Mouse (Mus musculus): ENCODE data around the gene Ptgfrn. TPM values are rescaled to one million over a fixed set of nuclear protein-coding genes. Genes with fewer than 3 reads are reported as not detected.

Gene Ptgfrn
- polyA plus RNA-seq, 1 experiment from 2014 or later = 0.17 TPM

- Histone ChIP-seq H3K4me2 (ENCODE audit: low read depth, low read length) (no peak overlapping the region), H3K4me3 (ENCODE audit: low read depth, low read length) (no peak overlapping the region), H3K36me3 (ENCODE audit: control insufficient read depth, insufficient read depth) (no peaks in the 10 kb centered on the region), H3K9ac (ENCODE audit: low read depth, low read length) (no peak overlapping the region), H3K9me3 (replicated peaks; ENCODE audit: control insufficient read depth, low read length) (no peaks in the 10 kb centered on the region), H3K27me3 (ENCODE audit: control insufficient read depth, insufficient read depth, low read depth, low read length) (no peaks in the 10 kb centered on the region), H3K4me1 (ENCODE audit: control insufficient read depth, low read depth, low read length) (no peaks in the 10 kb centered on the region), H3K27ac (ENCODE audit: low read length) (no peak overlapping the region)
- no peak for ATAC-seq (ENCODE audit: low read depth)
- 21% methylated on average over 2 of the region's 2 CpGs for WGBS (ENCODE audit: insufficient replicate concordance)
Observed at GRCm38 (mm10) chr3:100999732-101000131, 110.3 kb downstream of the Ptgfrn start.

- Histone ChIP-seq H3K27me3 (ENCODE audit: control insufficient read depth, insufficient read depth, low read depth, low read length) (no peaks in the 10 kb centered on the region), H3K9me3 (replicated peaks; ENCODE audit: control insufficient read depth, low read length) (no peaks in the 10 kb centered on the region), H3K4me2 (ENCODE audit: low read depth, low read length) (peak overlapping the region; percentile 18; the same call in 1 of the 2 replicates)
Observed at GRCm38 (mm10) chr3:100998904-100999340, 111.2 kb downstream of the Ptgfrn start.

GRCm38 (mm10) chr3:100997785-100998570 lies 112.1 kb downstream of the Ptgfrn start:
- Histone ChIP-seq H3K9ac (ENCODE audit: low read depth, low read length) (no peak overlapping the region), H3K4me2 (ENCODE audit: low read depth, low read length) (no peak overlapping the region), H3K4me3 (ENCODE audit: low read depth, low read length) (no peak overlapping the region), H3K9me3 (replicated peaks; ENCODE audit: control insufficient read depth, low read length) (no peaks in the 10 kb centered on the region), H3K36me3 (ENCODE audit: control insufficient read depth, insufficient read depth) (no peaks in the 10 kb centered on the region), H3K27me3 (ENCODE audit: control insufficient read depth, insufficient read depth, low read depth, low read length) (no peaks in the 10 kb centered on the region), H3K4me1 (ENCODE audit: control insufficient read depth, low read depth, low read length) (no peaks in the 10 kb centered on the region), H3K27ac (ENCODE audit: low read length) (no peak overlapping the region)
- 57% methylated on average over 10 of the region's 10 CpGs for WGBS (ENCODE audit: insufficient replicate concordance)
- no peak for ATAC-seq (ENCODE audit: low read depth)

More at GRCm38 (mm10) chr3:100998904-100999340, 111.2 kb downstream of the Ptgfrn start:
- Histone ChIP-seq H3K36me3 (ENCODE audit: control insufficient read depth, insufficient read depth) (no peaks in the 10 kb centered on the region), H3K9ac (ENCODE audit: low read depth, low read length) (no peak overlapping the region), H3K4me1 (ENCODE audit: control insufficient read depth, low read depth, low read length) (no peaks in the 10 kb centered on the region), H3K27ac (ENCODE audit: low read length) (no peak overlapping the region), H3K4me3 (ENCODE audit: low read depth, low read length) (no peak overlapping the region)
- WGBS (ENCODE audit: insufficient replicate concordance) = 9% methylated on average over 6 of the region's 6 CpGs
- ATAC-seq (ENCODE audit: low read depth) = peak; percentile 37; the same call in 1 of the 2 replicates

GRCm38 (mm10) chr3:100994252-100994651 lies 115.8 kb downstream of the Ptgfrn start:
- H3K4me3 ChIP-seq (ENCODE audit: low read depth, low read length) = no peak overlapping the region
- H3K9me3 ChIP-seq (replicated peaks; ENCODE audit: control insufficient read depth, low read length) = no peaks in the 10 kb centered on the region
- H3K36me3 ChIP-seq (ENCODE audit: control insufficient read depth, insufficient read depth) = no peaks in the 10 kb centered on the region
- ATAC-seq (ENCODE audit: low read depth) = no peak
- WGBS (ENCODE audit: insufficient replicate concordance) = 51% methylated on average over 4 of the region's 4 CpGs
- H3K27ac ChIP-seq (ENCODE audit: low read length) = no peak overlapping the region
- no peaks in the 10 kb centered on the region for H3K4me1 ChIP-seq (ENCODE audit: control insufficient read depth, low read depth, low read length)
- H3K4me2 ChIP-seq (ENCODE audit: low read depth, low read length) = no peak overlapping the region
- H3K27me3 ChIP-seq (ENCODE audit: control insufficient read depth, insufficient read depth, low read depth, low read length) = no peaks in the 10 kb centered on the region
- no peak overlapping the region for H3K9ac ChIP-seq (ENCODE audit: low read depth, low read length)

- H3K4me3 ChIP-seq (ENCODE audit: low read depth, low read length) = no peak overlapping the region
- H3K27ac ChIP-seq (ENCODE audit: low read length) = no peak overlapping the region
Observed at GRCm38 (mm10) chr3:100993718-100994117, 116.4 kb downstream of the Ptgfrn start.

GRCm38 (mm10) chr3:100993158-100993557 lies 116.9 kb downstream of the Ptgfrn start:
- H3K27me3 ChIP-seq (ENCODE audit: control insufficient read depth, insufficient read depth, low read depth, low read length) = no peaks in the 10 kb centered on the region
- H3K27ac ChIP-seq (ENCODE audit: low read length) = no peak overlapping the region
- H3K4me3 ChIP-seq (ENCODE audit: low read depth, low read length) = no peak overlapping the region
- no peaks in the 10 kb centered on the region for H3K4me1 ChIP-seq (ENCODE audit: control insufficient read depth, low read depth, low read length)
- no peak overlapping the region for H3K9ac ChIP-seq (ENCODE audit: low read depth, low read length)
- no peaks in the 10 kb centered on the region for H3K36me3 ChIP-seq (ENCODE audit: control insufficient read depth, insufficient read depth)
- H3K4me2 ChIP-seq (ENCODE audit: low read depth, low read length) = no peak overlapping the region
- 64% methylated on average over 7 of the region's 7 CpGs for WGBS (ENCODE audit: insufficient replicate concordance)
- no peaks in the 10 kb centered on the region for H3K9me3 ChIP-seq (replicated peaks; ENCODE audit: control insufficient read depth, low read length)
- no peak for ATAC-seq (ENCODE audit: low read depth)

More at GRCm38 (mm10) chr3:100993718-100994117, 116.4 kb downstream of the Ptgfrn start:
- ATAC-seq (ENCODE audit: low read depth) = no peak
- no peaks in the 10 kb centered on the region for H3K36me3 ChIP-seq (ENCODE audit: control insufficient read depth, insufficient read depth)
- no peaks in the 10 kb centered on the region for H3K4me1 ChIP-seq (ENCODE audit: control insufficient read depth, low read depth, low read length)
- no peaks in the 10 kb centered on the region for H3K9me3 ChIP-seq (replicated peaks; ENCODE audit: control insufficient read depth, low read length)
- no peaks in the 10 kb centered on the region for H3K27me3 ChIP-seq (ENCODE audit: control insufficient read depth, insufficient read depth, low read depth, low read length)
- WGBS (ENCODE audit: insufficient replicate concordance) = 24% methylated on average over 15 of the region's 15 CpGs
- H3K9ac ChIP-seq (ENCODE audit: low read depth, low read length) = no peak overlapping the region
- no peak overlapping the region for H3K4me2 ChIP-seq (ENCODE audit: low read depth, low read length)

Other genes starting within 250 kb of the Ptgfrn start
- gene Trim45, start 188.1 kb downstream of the Ptgfrn start, polyA plus RNA-seq (2015; fragmentation: Nextera tagmentation; extraction: Ambion mirVana) = 0.63 and 0.82 TPM in 2 replicates
- 6.1 and 6.4 TPM in 2 replicates for gene Ttf2, start 140.6 kb downstream of the Ptgfrn start, polyA plus RNA-seq (2015; fragmentation: Nextera tagmentation; extraction: Ambion mirVana)
- 0.04 and 0.09 TPM in 2 replicates for gene Cd101, start 80.7 kb downstream of the Ptgfrn start, polyA plus RNA-seq (2015; fragmentation: Nextera tagmentation; extraction: Ambion mirVana)
- 0.08 and 0.17 TPM in 2 replicates for gene Cd2, start 177.7 kb upstream of the Ptgfrn start, polyA plus RNA-seq (2015; fragmentation: Nextera tagmentation; extraction: Ambion mirVana)

All from liver, embryonic 16.5 days (tissue).